Mouse (Mus musculus): Measurements from ENCODE around the gene Dnm2.

- no peak for TF ChIP-seq CTCF (IDR thresholded peaks at IDR 0.05; ENCODE audit: low read depth, low read length)
- TF ChIP-seq POLR2A (IDR thresholded peaks at IDR 0.05; ENCODE audit: borderline replicate concordance, low read depth, low read length): no peak
These were observed 102.5 kb downstream of the Dnm2 start for GRCm38 (mm10) chr9:21527100-21527801.
